Mouse (Mus musculus) kidney, postnatal 10 days (tissue): ENCODE data around the gene Olfr1222.
"Not testable (repeated sequence)": the region's sequence is repeated elsewhere in the genome, so short reads cannot be mapped to it uniquely, and the experiment has no call there.

Source experiments
- DNase-seq: peaks from one replicate; pipeline ENCODE4 v3.0.0; 2021; ENCODE audit warnings: mixed read lengths

The Olfr1222 gene

DNA sequence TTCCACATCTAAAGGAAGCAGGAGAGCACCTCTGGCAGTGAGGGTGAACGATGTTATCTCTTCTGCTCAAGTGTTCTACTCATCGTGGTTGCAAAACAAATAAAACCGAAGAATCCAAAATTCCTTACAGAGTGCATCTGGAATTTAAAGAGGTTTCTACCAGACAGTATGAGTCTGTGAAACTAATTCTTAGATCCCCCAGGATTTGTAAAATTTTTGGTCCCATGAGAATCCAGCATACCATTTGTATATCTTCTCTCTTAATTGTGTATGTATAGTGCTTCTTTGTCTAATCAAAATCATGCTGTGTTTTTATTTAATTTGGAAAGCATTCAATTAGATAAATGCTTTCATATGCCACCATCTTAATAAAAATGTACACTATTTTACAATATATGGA lies at the start of gene Olfr1222:
Olfr1222 (minus strand) TSS at position 101 of the 400 bp plus-strand sequence.
- no peak for DNase-seq

DNA sequence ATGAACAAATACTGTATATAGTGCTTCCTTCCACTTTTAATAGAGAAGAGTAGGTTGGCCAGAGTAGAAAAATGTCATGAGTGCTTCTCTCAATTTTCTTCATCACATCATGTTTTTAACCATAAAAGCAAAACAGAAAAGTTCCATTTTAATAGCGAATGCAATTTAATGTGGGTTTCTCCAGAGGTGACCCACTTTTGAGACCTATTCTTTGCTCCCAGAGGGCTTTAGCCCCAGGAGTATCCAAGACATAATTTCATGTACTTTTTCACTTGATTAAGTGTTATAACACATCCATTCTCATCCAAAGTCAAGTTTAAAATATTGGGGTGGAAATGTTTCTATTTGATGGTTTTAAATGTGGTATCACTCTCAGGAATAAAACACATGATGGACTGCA lies 41.7 kb upstream of the Olfr1222 start, which contains the start of gene Olfr1225:
Olfr1225 (minus strand) TSS at position 101 of the 400 bp plus-strand sequence.
- DNase-seq, result no peak

DNA sequence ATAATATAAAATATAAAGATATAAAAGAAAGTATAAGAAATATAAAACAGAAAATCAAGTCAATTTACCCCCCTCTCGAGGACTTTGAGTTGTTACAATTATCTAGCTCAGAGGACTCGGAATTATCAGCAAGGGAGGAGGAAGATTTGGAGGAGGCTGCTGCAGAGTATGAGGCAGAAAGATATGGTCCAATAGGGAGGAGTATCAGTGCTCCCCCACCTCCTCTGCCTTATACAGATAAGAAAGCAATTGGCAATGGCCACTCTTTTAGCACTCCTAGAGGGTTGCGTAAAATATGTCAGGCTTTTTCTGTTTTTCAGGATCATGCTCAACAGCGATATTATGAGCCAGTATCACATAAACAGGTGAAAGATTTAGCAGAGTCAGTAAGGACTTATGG lies 31.9 kb upstream of the Olfr1222 start:
- not testable (repeated sequence) for DNase-seq

- DNase-seq, result not testable (repeated sequence)
Measured at GRCm38 (mm10) chr2:89163991-89164390, 31.1 kb upstream of the Olfr1222 start, which contains the start of gene Olfr1224-ps1. TSS of gene Olfr1224-ps1 (minus strand) at chr2:89164091.

GRCm38 (mm10) chr2:89151460-89151859 lies 18.6 kb upstream of the Olfr1222 start, which contains the start of gene Olfr1223:
TSS of gene Olfr1223 (minus strand) at chr2:89151560.
- no peak for DNase-seq

GRCm38 (mm10) chr2:89117183-89117582 lies 15.7 kb downstream of the Olfr1222 start, which contains the start of gene Olfr1221:
TSS of gene Olfr1221 (minus strand) at chr2:89117283.
- DNase-seq, result no peak

GRCm38 (mm10) chr2:89106735-89107134 lies 26.1 kb downstream of the Olfr1222 start, which contains the start of gene Olfr1220:
TSS of gene Olfr1220 (minus strand) at chr2:89106835.
- DNase-seq, result no peak

DNA sequence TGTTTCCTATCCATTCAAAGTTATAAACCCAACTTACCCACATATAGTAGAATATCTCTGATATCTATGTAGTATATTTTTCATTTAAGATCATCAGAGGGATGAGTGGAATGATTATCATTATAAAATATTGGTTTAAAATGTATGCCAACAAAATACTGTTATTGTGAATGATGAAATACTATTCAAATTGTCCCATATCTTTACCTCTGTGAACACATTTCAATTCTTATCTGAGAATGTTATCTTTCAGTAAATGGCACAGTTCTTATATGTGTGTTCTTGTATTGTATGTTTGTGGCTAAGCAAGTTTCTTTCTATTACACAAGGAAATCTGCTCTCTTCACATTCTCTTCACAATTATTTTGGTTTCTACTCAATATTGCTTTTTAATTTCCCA lies 27.2 kb downstream of the Olfr1222 start:
- no peak for DNase-seq

DNA sequence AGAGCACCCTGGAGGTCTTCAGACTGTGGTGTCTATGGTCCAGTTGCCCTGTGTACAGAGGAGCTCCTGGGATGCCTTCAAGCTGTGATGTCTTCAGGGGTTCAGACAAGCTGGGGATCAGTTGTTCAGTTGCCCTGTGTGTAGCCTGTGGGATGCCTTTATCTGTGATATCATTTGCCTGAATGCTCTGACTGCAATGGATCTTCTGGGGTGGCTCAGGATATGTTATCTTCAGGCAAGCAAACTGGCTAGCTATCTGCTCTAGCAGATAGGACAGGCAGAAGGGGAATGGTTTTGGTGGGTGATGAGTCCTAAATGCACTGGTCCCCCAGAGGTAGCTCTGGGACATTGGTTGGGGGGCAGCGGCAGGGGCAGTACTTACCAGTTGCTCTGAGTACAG lies 39.0 kb downstream of the Olfr1222 start:
- no peak for DNase-seq

- DNase-seq, result no peak
Measured at GRCm38 (mm10) chr2:89083413-89083812, 49.4 kb downstream of the Olfr1222 start, which contains the start of gene Olfr1219. TSS of gene Olfr1219 (minus strand) at chr2:89083513.

GRCm38 (mm10) chr2:89081487-89081886 lies 51.4 kb downstream of the Olfr1222 start:
- DNase-seq, result no peak
